ENCODE assay signal across 7 mouse cellular contexts in the genomic region with DNA sequence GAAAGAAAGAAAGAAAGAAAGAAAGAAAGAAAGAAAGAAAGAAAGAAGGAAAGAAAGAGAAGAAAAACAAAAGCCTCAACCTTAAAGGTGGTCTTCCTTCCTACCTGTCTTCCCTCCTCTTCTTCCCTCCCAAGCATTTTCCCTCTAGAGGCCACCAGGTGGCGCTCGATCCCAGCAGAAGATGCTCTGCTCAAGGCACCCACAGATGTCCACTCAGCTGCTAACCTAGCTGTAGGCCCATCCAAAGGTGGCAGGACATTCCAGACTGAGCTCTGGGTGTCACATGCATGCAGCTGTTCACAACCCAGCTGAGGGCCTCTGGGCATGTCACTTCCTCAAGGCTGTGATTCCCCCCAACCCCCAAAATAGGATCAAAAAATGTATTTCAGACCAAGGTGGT. TPM values are rescaled to one million over a fixed set of nuclear protein-coding genes. Genes with fewer than 3 reads are reported as not detected.
DNase-seq lines count a peak whose midpoint lies in the region; ATAC-seq and TF ChIP-seq lines count a peak whose summit lies in the region.

No protein-coding gene starts in this region.

- H3K36me3 ChIP-seq in forebrain, embryonic 16.5 days (ENCODE audit: control insufficient read depth, insufficient read depth): no peaks in the 10 kb centered on the region
- H3K36me3 ChIP-seq in hindbrain, embryonic 14.5 days (replicated peaks; ENCODE audit: control insufficient read depth, insufficient read depth): no peaks in the 10 kb centered on the region

- intact Hi-C loops in left cerebral cortex, adult 2 months (cut with DNase I): loop anchor here (2.0 to 10.0 kb wide), 3 partner anchors 431 to 651 kb away; no protein-coding TSS in a partner anchor

- H3K27ac ChIP-seq in forebrain, embryonic 16.5 days (ENCODE audit: low read length): no peak overlapping the region
- no peak overlapping the region for H3K27ac ChIP-seq in hindbrain, embryonic 14.5 days
- H3K27ac ChIP-seq in left cerebral cortex, adult 2 months: no peak overlapping the region

- WGBS in forebrain, embryonic 16.5 days: 0% methylated on average over 2 of the region's 2 CpGs
- 0% methylated on average over 2 of the region's 2 CpGs for WGBS in hindbrain, embryonic 14.5 days

- H3K4me3 ChIP-seq in forebrain, embryonic 16.5 days (replicated peaks; ENCODE audit: low read length): no peak overlapping the region
- H3K4me3 ChIP-seq in hindbrain, embryonic 14.5 days (replicated peaks; ENCODE audit: low read length): no peak overlapping the region
- no peak overlapping the region for H3K4me3 ChIP-seq in left cerebral cortex, adult 2 months

- peak; percentile 72 for DNase-seq in R1 (ENCODE audit: low read depth, low spot score)
- DNase-seq in cerebellum, adult 11 months: peak; percentile 72
- peak; percentile 82 for DNase-seq in hindbrain, embryonic 14.5 days (ENCODE audit: low spot score)
- peak; percentile 69 to 75 for DNase-seq in left cerebral cortex, adult 2 months (ENCODE audit: extremely low spot score in 1 of 2, low spot score in 2 of 2)
- DNase-seq in mesoderm, embryonic 11.5 days (ENCODE audit: low read depth, low spot score): peak; percentile 88
- DNase-seq in right cerebral cortex, postnatal 4 days: peak; percentile 73

- ATAC-seq in forebrain, embryonic 16.5 days: peak; percentile 74
- ATAC-seq in hindbrain, embryonic 14.5 days (ENCODE audit: low FRiP score): 0 out of 2 replicates have a peak, but pooled peaks have one; percentile 57

- H3K4me1 ChIP-seq in forebrain, embryonic 16.5 days (replicated peaks; ENCODE audit: control insufficient read depth, insufficient read depth, low read length): no peaks in the 10 kb centered on the region
- H3K4me1 ChIP-seq in hindbrain, embryonic 14.5 days (replicated peaks; ENCODE audit: control insufficient read depth, insufficient read depth, low read length): no peaks in the 10 kb centered on the region

- no peaks in the 10 kb centered on the region for H3K27me3 ChIP-seq in forebrain, embryonic 16.5 days (replicated peaks; ENCODE audit: control insufficient read depth, insufficient read depth, low read length)
- no peaks in the 10 kb centered on the region for H3K27me3 ChIP-seq in hindbrain, embryonic 14.5 days (ENCODE audit: control insufficient read depth, insufficient read depth, low read length)

- H3K9me3 ChIP-seq in forebrain, embryonic 16.5 days (ENCODE audit: control insufficient read depth, low read length): no peaks in the 10 kb centered on the region
- no peaks in the 10 kb centered on the region for H3K9me3 ChIP-seq in hindbrain, embryonic 14.5 days (ENCODE audit: control insufficient read depth, low read length)

- peak; percentile 85 for TF ChIP-seq CTCF in left cerebral cortex, adult 2 months (IDR thresholded peaks at IDR 0.05)

- no peak overlapping the region for H3K9ac ChIP-seq in forebrain, embryonic 16.5 days (replicated peaks; ENCODE audit: low read depth, low read length)
- no peak overlapping the region for H3K9ac ChIP-seq in hindbrain, embryonic 14.5 days

- H3K4me2 ChIP-seq in forebrain, embryonic 16.5 days (ENCODE audit: low read length): no peak overlapping the region
- H3K4me2 ChIP-seq in hindbrain, embryonic 14.5 days (replicated peaks): no peak overlapping the region

RNA-seq across cellular contexts. Expression of a gene that starts 30.6 kb away (rescaled TPM):
- not detected in 2 replicates for polyA plus RNA-seq in forebrain, embryonic 16.5 days (2015; fragmentation: Nextera tagmentation; extraction: Ambion mirVana)
- polyA plus RNA-seq in hindbrain, embryonic 14.5 days (2014; fragmentation: Nextera tagmentation; extraction: Ambion mirVana): not detected in 2 replicates
- not detected for total RNA-seq in left cerebral cortex, adult 2 months (2021)
